Mouse (Mus musculus) NIH3T3 (cell line): ENCODE data around the gene Tmem235.
"Not testable (repeated sequence)": the region's sequence is repeated elsewhere in the genome, so short reads cannot be mapped to it uniquely, and the experiment has no call there.

Source experiments
- DNase-seq: peaks from one replicate; pipeline ENCODE4 v3.0.0-alpha.2; 2012; ENCODE audit warnings: low read depth

Tmem235 gene

GRCm38 (mm10) chr11:117860601-117861000, at the start of gene Tmem235:
Tmem235 (plus strand) TSS chr11:117860752.
- no peak for DNase-seq

- DNase-seq: no peak
These were observed 46.7 kb upstream of the Tmem235 start for GRCm38 (mm10) chr11:117813867-117814266.

- no peak for DNase-seq
These were observed 45.7 kb upstream of the Tmem235 start for GRCm38 (mm10) chr11:117814704-117815366.

GRCm38 (mm10) chr11:117815850-117816249, 44.7 kb upstream of the Tmem235 start:
- DNase-seq: not testable (repeated sequence)

- DNase-seq: no peak
These were observed 44.1 kb upstream of the Tmem235 start for GRCm38 (mm10) chr11:117816389-117816996.

GRCm38 (mm10) chr11:117819095-117819494, 41.5 kb upstream of the Tmem235 start:
- DNase-seq: no peak

- no peak for DNase-seq
These were observed 40.4 kb upstream of the Tmem235 start for GRCm38 (mm10) chr11:117820173-117820572.

GRCm38 (mm10) chr11:117821868-117822267, 38.7 kb upstream of the Tmem235 start:
- DNase-seq: no peak

- peak; percentile 95 for DNase-seq
These were observed 37.8 kb upstream of the Tmem235 start for GRCm38 (mm10) chr11:117822728-117823241.

- no peak for DNase-seq
These were observed 37.1 kb upstream of the Tmem235 start for GRCm38 (mm10) chr11:117823411-117823810.

- DNase-seq: peak; percentile 94
These were observed 36.2 kb upstream of the Tmem235 start for GRCm38 (mm10) chr11:117824060-117824969.

- DNase-seq: peak; percentile 94
These were observed 35.0 kb upstream of the Tmem235 start, which contains the start of the genes Afmid and Tk1 for GRCm38 (mm10) chr11:117825333-117826101. Afmid (plus strand) TSS chr11:117825924. Tk1 (minus strand) TSS chr11:117826092.

GRCm38 (mm10) chr11:117826164-117826563, 34.4 kb upstream of the Tmem235 start:
- DNase-seq: peak; percentile 75

GRCm38 (mm10) chr11:117826916-117827315, 33.6 kb upstream of the Tmem235 start:
- DNase-seq: no peak

- DNase-seq: no peak
These were observed 33.2 kb upstream of the Tmem235 start for GRCm38 (mm10) chr11:117827386-117827785.

- peak; percentile 63 for DNase-seq
These were observed 32.2 kb upstream of the Tmem235 start for GRCm38 (mm10) chr11:117828149-117828887.

GRCm38 (mm10) chr11:117828888-117829604, 31.5 kb upstream of the Tmem235 start:
- peak; percentile 62 for DNase-seq

- peak; percentile 41 for DNase-seq
These were observed 30.8 kb upstream of the Tmem235 start for GRCm38 (mm10) chr11:117829671-117830215.

- DNase-seq: peak; percentile 45
These were observed 30.2 kb upstream of the Tmem235 start for GRCm38 (mm10) chr11:117830401-117830800.
